Mouse (Mus musculus): Measurements from ENCODE around the gene Tex52. TPM values are rescaled to one million over a fixed set of nuclear protein-coding genes. Genes with fewer than 3 reads are reported as not detected.

Tex52 gene
- 0.13 TPM in 1 of 2 replicates, not detected in the other for polyA plus RNA-seq (2012; rRNA removed; ENCODE audit: low replicate concordance)

GRCm38 (mm10) chr6:128375192-128375591 lies at the start of gene Tex52, which contains the start of gene Gm44596:
TSS of gene Tex52 (plus strand) at chr6:128375456.
TSS of gene Gm44596 (plus strand) at chr6:128375503.

DNA sequence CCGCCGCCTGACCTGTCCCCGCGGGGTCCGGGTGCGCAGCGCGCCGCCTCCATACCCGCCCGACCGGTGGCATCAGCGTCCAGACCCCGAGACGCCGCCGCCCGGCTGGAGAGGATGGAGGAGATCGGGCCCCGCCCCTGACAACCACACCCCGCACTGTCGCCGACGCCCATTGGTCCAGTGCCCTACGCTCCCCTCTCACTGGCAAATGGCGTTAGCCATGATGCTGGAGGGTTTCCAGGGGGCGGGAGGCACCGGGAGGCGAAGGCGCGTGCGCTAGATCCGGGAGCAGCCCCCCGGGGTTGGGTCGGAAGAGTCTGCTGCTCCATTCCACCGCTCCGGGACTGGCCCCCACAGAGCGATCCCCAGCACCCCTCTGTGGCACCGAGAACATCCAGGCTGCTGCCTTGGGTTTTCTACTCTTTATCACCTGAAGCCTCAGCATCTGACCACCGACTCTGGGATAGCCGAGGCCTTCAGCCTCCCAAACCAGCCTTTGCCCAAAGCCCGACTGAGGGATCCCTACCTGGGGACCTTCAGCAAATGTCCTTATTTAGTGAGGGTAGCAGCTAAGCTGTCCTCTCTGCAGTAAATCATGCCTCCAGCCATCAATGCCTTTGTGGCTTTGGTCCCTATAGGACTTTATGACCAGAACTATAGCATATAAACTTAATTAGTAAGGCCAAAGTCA lies 19.4 kb upstream of the Tex52 start, which contains the start of gene Tulp3:
Tulp3 (minus strand) TSS at position 126 of the 691 bp plus-strand sequence.

DNA sequence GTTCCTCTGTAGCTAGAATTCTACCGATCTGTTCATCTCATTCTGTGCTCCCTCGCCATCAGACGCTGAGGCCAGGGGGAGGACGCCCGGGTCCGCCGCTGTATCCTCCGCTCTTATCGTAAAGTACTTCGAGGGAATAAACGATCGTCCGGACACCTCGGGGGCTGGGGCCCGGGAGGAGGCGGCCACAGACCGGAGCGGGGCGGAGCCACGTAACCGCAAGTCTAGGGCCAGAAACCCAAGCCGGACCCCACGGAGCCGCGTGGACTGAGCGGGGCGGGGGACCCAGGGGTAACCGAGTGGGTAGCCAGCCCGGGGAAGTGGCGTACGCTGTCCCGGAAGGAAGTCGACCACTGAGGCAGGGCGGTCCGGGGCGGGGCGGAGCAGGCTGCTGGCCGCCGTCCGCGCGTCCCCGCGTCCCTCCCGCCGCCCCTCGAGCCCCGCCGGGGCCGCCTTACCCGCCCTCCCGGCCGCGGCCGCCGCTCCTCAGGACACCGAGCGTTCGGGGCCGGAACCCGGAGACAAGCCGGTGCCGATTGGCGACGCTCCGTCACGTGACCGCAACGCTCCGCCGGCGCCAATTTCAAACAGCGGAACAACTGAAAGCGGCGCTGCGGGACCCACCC lies 12.8 kb upstream of the Tex52 start, which contains the start of the genes Rhno1 and Foxm1:
Rhno1 (minus strand) TSS at position 531 of the 626 bp plus-strand sequence.
Foxm1 (plus strand) TSS at position 587 of the 626 bp plus-strand sequence.

DNA sequence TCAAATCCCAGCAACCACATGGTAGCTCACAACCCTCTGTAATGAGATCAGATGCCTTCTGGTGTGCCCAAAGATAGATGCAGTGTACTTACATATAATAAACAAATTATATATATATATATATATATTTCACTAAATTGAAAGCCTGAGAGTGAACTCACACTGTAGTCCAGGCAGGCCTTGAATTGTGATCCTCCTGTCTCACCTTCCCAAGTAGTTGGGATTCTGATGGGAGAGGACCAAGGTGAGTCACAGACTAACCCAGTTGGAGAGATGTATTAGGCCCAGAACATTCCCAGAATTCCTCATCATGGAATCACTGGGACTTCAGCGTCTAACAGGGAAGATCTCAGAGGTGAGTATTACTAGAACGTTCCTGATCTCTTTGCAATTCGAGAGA lies 23.7 kb downstream of the Tex52 start, which contains the start of gene Nrip2:
Nrip2 (plus strand) TSS at position 301 of the 400 bp plus-strand sequence.

DNA sequence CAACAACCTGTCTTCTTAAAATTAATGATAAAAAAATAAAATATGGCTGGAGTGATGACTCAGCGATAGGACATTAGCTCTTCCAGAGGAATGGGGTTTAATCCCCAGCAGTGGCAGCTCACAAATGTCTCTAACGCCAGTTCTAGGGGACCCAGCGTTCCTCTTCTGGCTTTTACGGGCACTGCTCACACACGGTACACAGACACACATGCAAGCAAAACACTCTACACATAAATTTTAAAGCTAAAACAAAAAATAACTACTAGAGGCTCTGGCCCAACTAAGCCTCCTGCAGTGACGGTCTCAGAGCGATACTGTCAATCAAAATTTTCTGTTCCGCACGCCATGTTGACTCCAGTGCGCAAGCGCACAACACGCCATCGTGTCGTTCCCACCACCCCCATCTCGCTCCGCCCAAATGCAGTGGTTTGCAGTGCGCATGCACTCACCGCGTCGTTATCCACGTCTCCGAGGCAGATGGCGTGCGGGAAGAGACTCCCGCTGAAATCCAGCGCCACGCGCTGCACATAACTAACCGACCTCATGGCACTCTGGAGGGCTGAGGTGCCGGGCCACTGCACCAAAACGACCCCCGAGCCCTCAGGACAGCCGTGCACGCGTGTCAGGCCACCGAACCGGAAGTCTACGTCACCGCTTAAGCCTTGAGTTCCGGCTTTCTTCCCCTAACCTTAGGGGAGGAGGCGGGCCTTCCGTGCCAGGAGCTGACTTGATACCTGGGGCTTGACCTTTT lies 49.2 kb downstream of the Tex52 start, which contains the start of gene Itfg2:
Itfg2 (minus strand) TSS at position 663 of the 751 bp plus-strand sequence.

Other genes with a start within 250 kb of the Tex52 start
- 18.8 and 19.4 TPM in 2 replicates for gene Tspan9, start 231.9 kb upstream of the Tex52 start, polyA plus RNA-seq (2012; rRNA removed; ENCODE audit: low replicate concordance)
- gene Tead4, start 74.6 kb upstream of the Tex52 start, polyA plus RNA-seq (2012; rRNA removed; ENCODE audit: low replicate concordance) = 0.40 and 1.1 TPM in 2 replicates
- 1.6 and 2.8 TPM in 2 replicates for gene Tulp3, start 19.6 kb upstream of the Tex52 start, polyA plus RNA-seq (2012; rRNA removed; ENCODE audit: low replicate concordance)
- gene Rhno1, start 12.5 kb upstream of the Tex52 start, polyA plus RNA-seq (2012; rRNA removed; ENCODE audit: low replicate concordance) = 11.0 and 11.4 TPM in 2 replicates
- 9.4 and 14.7 TPM in 2 replicates for gene Foxm1, start 12.5 kb upstream of the Tex52 start, polyA plus RNA-seq (2012; rRNA removed; ENCODE audit: low replicate concordance)
- gene Gm44596, start within 50 bp of the Tex52 start, polyA plus RNA-seq (2012; rRNA removed; ENCODE audit: low replicate concordance) = not detected in 2 replicates
- gene Nrip2, start 23.8 kb downstream of the Tex52 start, polyA plus RNA-seq (2012; rRNA removed; ENCODE audit: low replicate concordance) = 0.78 and 1.3 TPM in 2 replicates
- gene Itfg2, start 49.5 kb downstream of the Tex52 start, polyA plus RNA-seq (2012; rRNA removed; ENCODE audit: low replicate concordance) = 16.3 and 28.8 TPM in 2 replicates
- 130 and 203 TPM in 2 replicates for gene Fkbp4, start 63.2 kb downstream of the Tex52 start, polyA plus RNA-seq (2012; rRNA removed; ENCODE audit: low replicate concordance)
- gene Pzp, start 151.3 kb downstream of the Tex52 start, polyA plus RNA-seq (2012; rRNA removed; ENCODE audit: low replicate concordance) = 0.02 and 0.20 TPM in 2 replicates
- gene A2ml1, start 206.2 kb downstream of the Tex52 start, polyA plus RNA-seq (2012; rRNA removed; ENCODE audit: low replicate concordance) = 6.1 TPM in 1 of 2 replicates, not detected in the other
- 0.23 TPM in 1 of 2 replicates, not detected in the other for gene Klrb1a, start 248.1 kb downstream of the Tex52 start, polyA plus RNA-seq (2012; rRNA removed; ENCODE audit: low replicate concordance)